Mouse (Mus musculus) frontal cortex, adult 2 months (tissue): ENCODE measurements at regions not wholly inside any gene's neighbourhood (a gene's known extent, or its start where the extent isn't known, plus 50 kb on each side); places are given as distances from the start of the nearest gene placed in this dataset.
A peak's percentile ranks its signal among the peaks of the same experiment; 100 is the strongest.

Source experiments
- DNase-seq, 2 experiments: peaks; one replicate each; pipeline ENCODE4 v3.0.0; 2022; ENCODE audit warnings: low spot score in 1 of 2; ENCODE audit errors: extremely low spot score in 1 of 2

GRCm38 (mm10) chr10:50241645-50242044 is 350.8 kb upstream of the Ascc3 start:
- no peak for DNase-seq

- DNase-seq, result no peak
Measured at GRCm38 (mm10) chr10:50203587-50203986, 388.9 kb upstream of the Ascc3 start.

GRCm38 (mm10) chr10:50201691-50202090 is 390.8 kb upstream of the Ascc3 start:
- DNase-seq, result no peak

GRCm38 (mm10) chr10:50199857-50200256 is 392.6 kb upstream of the Ascc3 start:
- DNase-seq, result peak in 1 of 2 experiments; percentile 49

- no peak for DNase-seq
Measured at GRCm38 (mm10) chr10:50197897-50198538, 394.5 kb upstream of the Ascc3 start.

GRCm38 (mm10) chr10:50190276-50190675 is 401.7 kb upstream of the Grik2 start:
- DNase-seq, result no peak

- DNase-seq, result no peak
Measured at GRCm38 (mm10) chr10:50169116-50169515, 380.6 kb upstream of the Grik2 start.

- DNase-seq, result no peak
Measured at GRCm38 (mm10) chr10:50138351-50138750, 349.8 kb upstream of the Grik2 start.

GRCm38 (mm10) chr10:50137783-50138182 is 349.2 kb upstream of the Grik2 start:
- DNase-seq, result no peak

- no peak for DNase-seq
Measured at GRCm38 (mm10) chr10:50136165-50136564, 347.6 kb upstream of the Grik2 start.

- no peak for DNase-seq
Measured at GRCm38 (mm10) chr10:50135499-50135898, 346.9 kb upstream of the Grik2 start.
